Mouse (Mus musculus): ENCODE results near the gene Atxn7l1.

GRCm38 (mm10) chr12:33220081-33220480 lies 72.6 kb downstream of the Atxn7l1 start:
- no peak for TF ChIP-seq CTCF (IDR thresholded peaks at IDR 0.05; ENCODE audit: insufficient read depth, low read length)
- TF ChIP-seq POLR2A (IDR thresholded peaks at IDR 0.05; ENCODE audit: borderline replicate concordance, extremely low read depth, low read depth, low read length): no peak

Data from lung, adult 2 months (tissue).